Mouse (Mus musculus): ENCODE results near the gene Gna15. TPM values are rescaled to one million over a fixed set of nuclear protein-coding genes. Genes with fewer than 3 reads are reported as not detected.

Gene Gna15
- polyA plus RNA-seq, 1 experiment: 1.5 TPM

GRCm38 (mm10) chr10:81486496-81486895, 37.5 kb downstream of the Gna15 start:
- TF ChIP-seq CTCF (IDR thresholded peaks at IDR 0.05; ENCODE audit: extremely low read depth, insufficient read length, insufficient replicate concordance, low read depth, low read length) (no peak), POLR2A (IDR thresholded peaks at IDR 0.05; ENCODE audit: low read depth, low read length) (no peak)
- H3K27me3 ChIP-seq (ENCODE audit: control insufficient read depth, insufficient read depth, low read length): peaks cover 8% of the 10 kb centered on the region
- H3K4me3 ChIP-seq (ENCODE audit: low read depth, low read length): no peak overlapping the region
- H3K4me1 ChIP-seq (ENCODE audit: control insufficient read depth, insufficient read depth, insufficient read length, low read length): peaks cover 8% of the 10 kb centered on the region; the same call in 1 of the 2 replicates
- WGBS: 87% methylated on average over 10 of the region's 10 CpGs
- H3K36me3 ChIP-seq (ENCODE audit: control insufficient read depth, insufficient read depth, low read length): peaks cover 48% of the 10 kb centered on the region
- no peak overlapping the region for H3K27ac ChIP-seq (ENCODE audit: insufficient read depth, low read depth, low read length)

- WGBS: 52% methylated on average over 7 of the region's 7 CpGs
- TF ChIP-seq CTCF (IDR thresholded peaks at IDR 0.05; ENCODE audit: extremely low read depth, insufficient read length, insufficient replicate concordance, low read depth, low read length) (no peak), POLR2A (IDR thresholded peaks at IDR 0.05; ENCODE audit: low read depth, low read length) (no peak)
- H3K4me1 ChIP-seq (ENCODE audit: control insufficient read depth, insufficient read depth, insufficient read length, low read length): peaks cover 8% of the 10 kb centered on the region; the same call in 1 of the 2 replicates
- H3K27me3 ChIP-seq (ENCODE audit: control insufficient read depth, insufficient read depth, low read length): peaks cover 16% of the 10 kb centered on the region
- peaks cover 38% of the 10 kb centered on the region for H3K36me3 ChIP-seq (ENCODE audit: control insufficient read depth, insufficient read depth, low read length)
- no peak overlapping the region for H3K27ac ChIP-seq (ENCODE audit: insufficient read depth, low read depth, low read length)
- no peak overlapping the region for H3K4me3 ChIP-seq (ENCODE audit: low read depth, low read length)
These were observed 38.5 kb downstream of the Gna15 start for GRCm38 (mm10) chr10:81485479-81486018.

DNA sequence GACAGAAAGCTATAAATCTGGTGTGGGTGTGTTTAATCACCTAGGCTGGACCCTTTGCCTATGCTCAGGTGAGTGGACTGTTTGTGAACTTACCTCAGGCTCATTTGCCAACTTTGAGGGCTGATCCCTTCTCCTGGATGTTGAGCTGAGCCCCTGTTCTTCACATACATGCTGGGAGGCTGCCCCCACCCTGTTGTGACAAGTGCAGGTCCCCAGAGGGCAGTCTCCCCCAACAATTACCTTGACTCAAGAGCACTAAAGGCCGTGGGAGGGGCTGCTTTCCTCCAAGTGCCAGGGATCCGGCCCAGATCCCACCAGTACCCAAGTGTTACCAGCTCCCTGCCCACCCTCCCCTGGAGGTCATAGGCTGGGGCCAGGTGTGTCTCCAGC, 39.0 kb downstream of the Gna15 start:
- H3K36me3 ChIP-seq (ENCODE audit: control insufficient read depth, insufficient read depth, low read length): peaks cover 33% of the 10 kb centered on the region
- H3K27ac ChIP-seq (ENCODE audit: insufficient read depth, low read depth, low read length): no peak overlapping the region
- no peak for TF ChIP-seq CTCF (IDR thresholded peaks at IDR 0.05; ENCODE audit: extremely low read depth, insufficient read length, insufficient replicate concordance, low read depth, low read length)
- no peak for TF ChIP-seq POLR2A (IDR thresholded peaks at IDR 0.05; ENCODE audit: low read depth, low read length)
- H3K4me3 ChIP-seq (ENCODE audit: low read depth, low read length): no peak overlapping the region
- peaks cover 19% of the 10 kb centered on the region for H3K27me3 ChIP-seq (ENCODE audit: control insufficient read depth, insufficient read depth, low read length)
- H3K4me1 ChIP-seq (ENCODE audit: control insufficient read depth, insufficient read depth, insufficient read length, low read length): peaks cover 8% of the 10 kb centered on the region; the same call in 1 of the 2 replicates
- WGBS: 2% methylated on average over 2 of the region's 2 CpGs

GRCm38 (mm10) chr10:81484441-81485059, 39.5 kb downstream of the Gna15 start:
- no peak overlapping the region for H3K4me3 ChIP-seq (ENCODE audit: low read depth, low read length)
- WGBS: 58% methylated on average over 6 of the region's 6 CpGs
- peaks cover 8% of the 10 kb centered on the region; the same call in 1 of the 2 replicates for H3K4me1 ChIP-seq (ENCODE audit: control insufficient read depth, insufficient read depth, insufficient read length, low read length)
- peaks cover 29% of the 10 kb centered on the region for H3K36me3 ChIP-seq (ENCODE audit: control insufficient read depth, insufficient read depth, low read length)
- TF ChIP-seq CTCF (IDR thresholded peaks at IDR 0.05; ENCODE audit: extremely low read depth, insufficient read length, insufficient replicate concordance, low read depth, low read length): no peak
- TF ChIP-seq POLR2A (IDR thresholded peaks at IDR 0.05; ENCODE audit: low read depth, low read length): no peak
- no peak overlapping the region for H3K27ac ChIP-seq (ENCODE audit: insufficient read depth, low read depth, low read length)
- peaks cover 19% of the 10 kb centered on the region for H3K27me3 ChIP-seq (ENCODE audit: control insufficient read depth, insufficient read depth, low read length)

- no peak overlapping the region for H3K4me3 ChIP-seq (ENCODE audit: low read depth, low read length)
- 17% methylated on average over 9 of the region's 9 CpGs for WGBS
- peaks cover 8% of the 10 kb centered on the region; the same call in 1 of the 2 replicates for H3K4me1 ChIP-seq (ENCODE audit: control insufficient read depth, insufficient read depth, insufficient read length, low read length)
- no peak overlapping the region for H3K27ac ChIP-seq (ENCODE audit: insufficient read depth, low read depth, low read length)
- TF ChIP-seq POLR2A (IDR thresholded peaks at IDR 0.05; ENCODE audit: low read depth, low read length): no peak
- peak; percentile 48; the same call in 1 of the 2 replicates for TF ChIP-seq CTCF (IDR thresholded peaks at IDR 0.05; ENCODE audit: extremely low read depth, insufficient read length, insufficient replicate concordance, low read depth, low read length)
- H3K36me3 ChIP-seq (ENCODE audit: control insufficient read depth, insufficient read depth, low read length): peaks cover 25% of the 10 kb centered on the region
- peaks cover 19% of the 10 kb centered on the region for H3K27me3 ChIP-seq (ENCODE audit: control insufficient read depth, insufficient read depth, low read length)
These were observed 40.0 kb downstream of the Gna15 start for GRCm38 (mm10) chr10:81483983-81484382.

DNA sequence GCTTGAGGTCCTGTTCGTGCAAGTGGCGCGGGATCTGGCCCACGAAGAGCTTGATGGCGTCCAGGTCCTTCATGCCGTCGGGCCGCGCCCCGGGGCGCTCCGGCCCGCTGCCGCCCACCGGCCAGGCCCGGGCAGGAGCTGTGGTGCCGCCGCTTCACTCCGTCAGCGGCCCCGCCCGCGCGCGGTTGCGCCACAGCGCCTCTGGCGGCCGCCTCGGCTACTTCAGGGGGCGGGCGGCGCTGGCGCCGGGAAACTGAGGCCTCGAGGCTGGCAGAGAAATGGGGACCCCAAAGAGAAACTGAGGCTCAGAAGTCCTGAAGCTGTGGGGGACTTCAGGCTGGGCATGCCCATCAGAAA, 41.5 kb downstream of the Gna15 start, which contains the start of gene Celf5:
Gene Celf5, minus strand, starts transcription at position 177 of the 357 bp plus-strand sequence.
- H3K27me3 ChIP-seq (ENCODE audit: control insufficient read depth, insufficient read depth, low read length): peaks cover 21% of the 10 kb centered on the region
- TF ChIP-seq CTCF (IDR thresholded peaks at IDR 0.05; ENCODE audit: extremely low read depth, insufficient read length, insufficient replicate concordance, low read depth, low read length) (peak; percentile 73), POLR2A (IDR thresholded peaks at IDR 0.05; ENCODE audit: low read depth, low read length) (no peak)
- no peak within 1 kb of the TSS for H3K27ac ChIP-seq (ENCODE audit: insufficient read depth, low read depth, low read length)
- H3K4me3 ChIP-seq (ENCODE audit: low read depth, low read length): peak within 1 kb of the TSS; percentile 65
- H3K36me3 ChIP-seq (ENCODE audit: control insufficient read depth, insufficient read depth, low read length): peaks cover 11% of the 10 kb centered on the region; the same call in 1 of the 2 replicates
- peaks cover 8% of the 10 kb centered on the region; the same call in 1 of the 2 replicates for H3K4me1 ChIP-seq (ENCODE audit: control insufficient read depth, insufficient read depth, insufficient read length, low read length)
- WGBS: under 1% methylated on average over 36 of the region's 36 CpGs
